Mouse (Mus musculus): Measurements from ENCODE around the gene Pah. TPM values are rescaled to one million over a fixed set of nuclear protein-coding genes. Genes with fewer than 3 reads are reported as not detected.

The Pah gene
- total RNA-seq (2021), result 3.5 and 78.8 TPM in 2 replicates
- long read RNA-seq, experiment 1, partial matches to known transcripts, result 0 of 2 reads
- long read RNA-seq, experiment 1, other reads (novel, unspliced or antisense), result 0 of 2 reads
- long read RNA-seq, experiment 2, transcript Pah-201 (13 exons, 2,142 nt), result major isoform, 61 of 70 reads
- long read RNA-seq, experiment 2, partial matches to known transcripts, result 9 of 70 reads
- long read RNA-seq, experiment 2, other reads (novel, unspliced or antisense), result 0 of 70 reads

GRCm38 (mm10) chr10:87521646-87522045, at the start of gene Pah:
Gene Pah, plus strand, starts transcription at chr10:87521795.
- DNase-seq, result no peak

GRCm38 (mm10) chr10:87473475-87474131, 48.0 kb upstream of the Pah start:
- DNase-seq, result no peak

- no peak for DNase-seq
Measured at GRCm38 (mm10) chr10:87474971-87475370, 46.6 kb upstream of the Pah start.

GRCm38 (mm10) chr10:87477895-87478294, 43.7 kb upstream of the Pah start:
- no peak for DNase-seq

GRCm38 (mm10) chr10:87484831-87485720, 36.5 kb upstream of the Pah start:
- DNase-seq, result no peak

GRCm38 (mm10) chr10:87485721-87486620, 35.6 kb upstream of the Pah start:
- no peak for DNase-seq

- peak; percentile 60 for DNase-seq
Measured at GRCm38 (mm10) chr10:87488429-87489145, 33.0 kb upstream of the Pah start.

GRCm38 (mm10) chr10:87489246-87490009, 32.2 kb upstream of the Pah start:
- DNase-seq, result no peak

GRCm38 (mm10) chr10:87490328-87490727, 31.3 kb upstream of the Pah start:
- no peak for DNase-seq

GRCm38 (mm10) chr10:87491485-87492040, 30.0 kb upstream of the Pah start:
- no peak for DNase-seq

- no peak for DNase-seq
Measured at GRCm38 (mm10) chr10:87492332-87492660, 29.3 kb upstream of the Pah start.

GRCm38 (mm10) chr10:87492661-87493551, 28.7 kb upstream of the Pah start:
- peak; percentile 75 for DNase-seq

GRCm38 (mm10) chr10:87493576-87493975, 28.0 kb upstream of the Pah start, which contains the start of gene Ascl1:
Gene Ascl1, minus strand, starts transcription at chr10:87493660.
- peak; percentile 37 for DNase-seq

GRCm38 (mm10) chr10:87494176-87494575, 27.4 kb upstream of the Pah start:
- no peak for DNase-seq

GRCm38 (mm10) chr10:87494596-87494995, 27.0 kb upstream of the Pah start:
- DNase-seq, result peak; percentile 80

- DNase-seq, result no peak
Measured at GRCm38 (mm10) chr10:87497056-87497455, 24.5 kb upstream of the Pah start.

- DNase-seq, result no peak
Measured at GRCm38 (mm10) chr10:87500926-87501658, 20.5 kb upstream of the Pah start.

GRCm38 (mm10) chr10:87501659-87502042, 19.9 kb upstream of the Pah start:
- DNase-seq, result no peak
